Mouse (Mus musculus) neural tube, embryonic 13.5 days (tissue): ENCODE data around the gene Slc38a8. TPM values are rescaled to one million over a fixed set of nuclear protein-coding genes. Genes with fewer than 3 reads are reported as not detected.

Source experiments
- ATAC-seq: fragments of 200-750 bp; cut with Nextera tagmentation; 2 replicates; pipeline ENCODE4 v1.8.0; 2017; ENCODE audit warnings: low read depth, mild to moderate bottlenecking, moderate TSS enrichment, moderate library complexity
- H3K27ac ChIP-seq: fragments of 300-500 bp; sonication (generic); replicated peaks from 2 replicates; pipeline ENCODE4 v1.5.1; 2015; ENCODE audit warnings: moderate library complexity, mild to moderate bottlenecking, inconsistent platforms
- H3K27me3 ChIP-seq: fragments of 300-500 bp; sonication (generic); 2 replicates; pipeline ENCODE4 v1.6.1; 2015; ENCODE audit warnings: mild to moderate bottlenecking, inconsistent platforms
- H3K36me3 ChIP-seq: fragments of 300-500 bp; sonication (generic); 2 replicates; pipeline ENCODE4 v1.6.1; 2015; ENCODE audit warnings: mild to moderate bottlenecking, inconsistent platforms
- H3K4me1 ChIP-seq: fragments of 300-500 bp; sonication (generic); replicated peaks from 2 replicates; pipeline ENCODE4 v1.6.1; 2015; ENCODE audit warnings: inconsistent platforms
- H3K4me2 ChIP-seq: fragments of 300-500 bp; sonication (generic); 2 replicates; pipeline ENCODE4 v1.6.1; 2015; ENCODE audit warnings: inconsistent platforms, mild to moderate bottlenecking, moderate library complexity
- H3K4me3 ChIP-seq: fragments of 300-500 bp; sonication (generic); 2 replicates; pipeline ENCODE4 v1.5.1; 2015; ENCODE audit warnings: mild to moderate bottlenecking, inconsistent platforms
- H3K9ac ChIP-seq: fragments of 300-500 bp; sonication (generic); 2 replicates; pipeline ENCODE4 v1.6.1; 2015; ENCODE audit warnings: moderate library complexity, mild to moderate bottlenecking, inconsistent platforms
- H3K9me3 ChIP-seq: fragments of 300-500 bp; sonication (generic); 2 replicates; pipeline ENCODE4 v1.6.1; 2016; ENCODE audit warnings: inconsistent platforms
- WGBS: fragments of 180-500 bp; shearing (Covaris S2); methylation state at CpG from one replicate; pipeline ENCODE4 v1.1.7; 2015; 5-methylcytosine and 5-hydroxymethylcytosine counted together
- polyA plus RNA-seq: library from polyadenylated mRNA; unstranded; fragments of >200 nt; fragmentation: Nextera tagmentation; extraction: Ambion mirVana; gene quantifications from 2 replicates; pipeline ENCODE4 v1.2.1, GENCODE M21; 2015

Gene Slc38a8
- polyA plus RNA-seq, 1 experiment from 2014 or later, result not detected

- Histone ChIP-seq H3K27ac (no peak overlapping the region), H3K4me1 (peaks cover 13% of the 10 kb centered on the region)
Observed at GRCm38 (mm10) chr8:119514940-119515339, 13.4 kb upstream of the Slc38a8 start.

GRCm38 (mm10) chr8:119513405-119513804, 11.9 kb upstream of the Slc38a8 start:
- H3K4me1 ChIP-seq, result peaks cover 13% of the 10 kb centered on the region
- ATAC-seq, result no peak
- no peaks in the 10 kb centered on the region for H3K9me3 ChIP-seq
- WGBS, result 96% methylated on average over 4 of the region's 4 CpGs
- no peak overlapping the region for H3K4me3 ChIP-seq
- H3K9ac ChIP-seq, result no peak overlapping the region
- peaks cover 97% of the 10 kb centered on the region for H3K36me3 ChIP-seq
- no peaks in the 10 kb centered on the region for H3K27me3 ChIP-seq
- H3K27ac ChIP-seq, result no peak overlapping the region
- no peak overlapping the region for H3K4me2 ChIP-seq

More at GRCm38 (mm10) chr8:119514940-119515339, 13.4 kb upstream of the Slc38a8 start:
- Histone ChIP-seq H3K4me3 (no peak overlapping the region), H3K4me2 (no peak overlapping the region), H3K36me3 (peaks cover 97% of the 10 kb centered on the region), H3K27me3 (no peaks in the 10 kb centered on the region), H3K9ac (no peak overlapping the region), H3K9me3 (no peaks in the 10 kb centered on the region)
- 87% methylated on average over 3 of the region's 3 CpGs for WGBS
- no peak for ATAC-seq

- no peak overlapping the region for H3K27ac ChIP-seq
- H3K4me2 ChIP-seq, result no peak overlapping the region
- no peak for ATAC-seq
Observed at GRCm38 (mm10) chr8:119511722-119512121, 10.2 kb upstream of the Slc38a8 start.

GRCm38 (mm10) chr8:119510471-119510870, 9.0 kb upstream of the Slc38a8 start:
- no peak overlapping the region for H3K9ac ChIP-seq
- H3K27me3 ChIP-seq, result no peaks in the 10 kb centered on the region
- no peak overlapping the region for H3K4me2 ChIP-seq
- H3K4me3 ChIP-seq, result no peak overlapping the region
- no peak overlapping the region for H3K27ac ChIP-seq
- H3K36me3 ChIP-seq, result peaks cover 96% of the 10 kb centered on the region
- 91% methylated on average over 9 of the region's 9 CpGs for WGBS
- peaks cover 4% of the 10 kb centered on the region; the same call in 1 of the 2 replicates for H3K4me1 ChIP-seq
- H3K9me3 ChIP-seq, result no peaks in the 10 kb centered on the region
- no peak for ATAC-seq

More at GRCm38 (mm10) chr8:119511722-119512121, 10.2 kb upstream of the Slc38a8 start:
- H3K9me3 ChIP-seq, result no peaks in the 10 kb centered on the region
- H3K27me3 ChIP-seq, result no peaks in the 10 kb centered on the region
- H3K36me3 ChIP-seq, result peaks cover 95% of the 10 kb centered on the region
- peaks cover 7% of the 10 kb centered on the region for H3K4me1 ChIP-seq
- H3K9ac ChIP-seq, result no peak overlapping the region
- no peak overlapping the region for H3K4me3 ChIP-seq
- 91% methylated on average over 7 of the region's 7 CpGs for WGBS

- Histone ChIP-seq H3K4me1 (peaks cover 17% of the 10 kb centered on the region), H3K4me2 (no peak overlapping the region), H3K4me3 (no peak overlapping the region), H3K9ac (no peak overlapping the region), H3K27ac (no peak overlapping the region), H3K9me3 (no peaks in the 10 kb centered on the region), H3K27me3 (no peaks in the 10 kb centered on the region), H3K36me3 (peaks cover 56% of the 10 kb centered on the region)
- 87% methylated on average over 8 of the region's 8 CpGs for WGBS
- ATAC-seq, result no peak
Observed at GRCm38 (mm10) chr8:119506106-119506505, 4.6 kb upstream of the Slc38a8 start.

GRCm38 (mm10) chr8:119505488-119505887, 4.0 kb upstream of the Slc38a8 start:
- peaks cover 17% of the 10 kb centered on the region for H3K4me1 ChIP-seq
- H3K9ac ChIP-seq, result no peak overlapping the region
- no peaks in the 10 kb centered on the region for H3K9me3 ChIP-seq
- ATAC-seq, result no peak
- H3K36me3 ChIP-seq, result peaks cover 51% of the 10 kb centered on the region
- H3K4me2 ChIP-seq, result no peak overlapping the region
- H3K27me3 ChIP-seq, result no peaks in the 10 kb centered on the region
- H3K27ac ChIP-seq, result no peak overlapping the region
- 54% methylated on average over 9 of the region's 9 CpGs for WGBS
- H3K4me3 ChIP-seq, result no peak overlapping the region

- no peaks in the 10 kb centered on the region for H3K9me3 ChIP-seq
- H3K27me3 ChIP-seq, result no peaks in the 10 kb centered on the region
- H3K9ac ChIP-seq, result no peak overlapping the region
- no peak overlapping the region for H3K27ac ChIP-seq
- H3K4me1 ChIP-seq, result peaks cover 17% of the 10 kb centered on the region
- no peak overlapping the region for H3K4me2 ChIP-seq
- 21% methylated on average over 10 of the region's 10 CpGs for WGBS
- ATAC-seq, result no peak
- H3K4me3 ChIP-seq, result no peak overlapping the region
- peaks cover 29% of the 10 kb centered on the region for H3K36me3 ChIP-seq
Observed at GRCm38 (mm10) chr8:119503191-119503767, 1.8 kb upstream of the Slc38a8 start.

- H3K4me3 ChIP-seq, result no peak overlapping the region
- peaks cover 18% of the 10 kb centered on the region for H3K36me3 ChIP-seq
- no peak for ATAC-seq
- WGBS, result 70% methylated on average over 4 of the region's 4 CpGs
- no peaks in the 10 kb centered on the region for H3K27me3 ChIP-seq
- H3K4me2 ChIP-seq, result no peak overlapping the region
- H3K27ac ChIP-seq, result no peak overlapping the region
- H3K9me3 ChIP-seq, result no peaks in the 10 kb centered on the region
- no peak overlapping the region for H3K9ac ChIP-seq
- H3K4me1 ChIP-seq, result peaks cover 17% of the 10 kb centered on the region
Observed at GRCm38 (mm10) chr8:119502111-119502510, 613 bp upstream of the Slc38a8 start.

- Histone ChIP-seq H3K4me2 (no peak overlapping the region), H3K27ac (no peak overlapping the region), H3K4me3 (no peak overlapping the region), H3K9ac (no peak overlapping the region), H3K27me3 (no peaks in the 10 kb centered on the region), H3K9me3 (no peaks in the 10 kb centered on the region), H3K36me3 (peaks cover 3% of the 10 kb centered on the region; the same call in 1 of the 2 replicates), H3K4me1 (peaks cover 8% of the 10 kb centered on the region)
- no peak for ATAC-seq
- WGBS, result 87% methylated on average over 2 of the region's 2 CpGs
Observed at GRCm38 (mm10) chr8:119499836-119500235, 1.7 kb downstream of the Slc38a8 start.

- no peak overlapping the region for H3K4me2 ChIP-seq
- H3K9ac ChIP-seq, result no peak overlapping the region
- WGBS, result 32% methylated on average over 6 of the region's 6 CpGs
- peaks cover 7% of the 10 kb centered on the region; the same call in 1 of the 2 replicates for H3K27me3 ChIP-seq
- no peak overlapping the region for H3K4me3 ChIP-seq
- no peak overlapping the region for H3K27ac ChIP-seq
- ATAC-seq, result no peak
- H3K9me3 ChIP-seq, result no peaks in the 10 kb centered on the region
- H3K4me1 ChIP-seq, result peaks cover 1% of the 10 kb centered on the region; the same call in 1 of the 2 replicates
- no peaks in the 10 kb centered on the region for H3K36me3 ChIP-seq
Observed at GRCm38 (mm10) chr8:119496848-119497247, 4.7 kb downstream of the Slc38a8 start.

- H3K27me3 ChIP-seq, result 0 out of 2 replicates have a peak, but pooled peaks cover 2% of the 10 kb centered on the region
- 77% methylated on average over 7 of the region's 7 CpGs for WGBS
- H3K36me3 ChIP-seq, result no peaks in the 10 kb centered on the region
- ATAC-seq, result no peak
- no peak overlapping the region for H3K4me3 ChIP-seq
- no peak overlapping the region for H3K4me2 ChIP-seq
- H3K9me3 ChIP-seq, result no peaks in the 10 kb centered on the region
- no peak overlapping the region for H3K27ac ChIP-seq
- H3K4me1 ChIP-seq, result peaks cover 19% of the 10 kb centered on the region
- H3K9ac ChIP-seq, result no peak overlapping the region
Observed at GRCm38 (mm10) chr8:119487093-119487492, 14.4 kb downstream of the Slc38a8 start.

- H3K9ac ChIP-seq, result no peak overlapping the region
Observed at GRCm38 (mm10) chr8:119484145-119484896, 17.2 kb downstream of the Slc38a8 start.

More at GRCm38 (mm10) chr8:119484145-119484896, 17.2 kb downstream of the Slc38a8 start:
- 78% methylated on average over 11 of the region's 11 CpGs for WGBS
- no peak overlapping the region for H3K4me2 ChIP-seq
- no peaks in the 10 kb centered on the region for H3K36me3 ChIP-seq
- peak; percentile 61; the same call in 1 of the 2 replicates for ATAC-seq
- no peak overlapping the region for H3K27ac ChIP-seq
- no peaks in the 10 kb centered on the region for H3K9me3 ChIP-seq
- H3K27me3 ChIP-seq, result no peaks in the 10 kb centered on the region
- no peak overlapping the region for H3K4me3 ChIP-seq
- H3K4me1 ChIP-seq, result peaks cover 5% of the 10 kb centered on the region; the same call in 1 of the 2 replicates
